Mouse (Mus musculus) megakaryocyte, embryonic 14.5 days (primary cell): ENCODE data around the gene Eea1.

Experiments used
- FLI1 ChIP-seq: IDR thresholded peaks from 2 replicates; pipeline ENCODE4 v1.6.1; 2012; ENCODE audit warnings: low read length, inconsistent platforms, mixed read lengths
- GATA1 ChIP-seq: IDR thresholded peaks from 3 replicates; pipeline ENCODE4 v1.6.1; 2012; ENCODE audit warnings: mixed read lengths, low read length, inconsistent platforms, borderline replicate concordance

DNA sequence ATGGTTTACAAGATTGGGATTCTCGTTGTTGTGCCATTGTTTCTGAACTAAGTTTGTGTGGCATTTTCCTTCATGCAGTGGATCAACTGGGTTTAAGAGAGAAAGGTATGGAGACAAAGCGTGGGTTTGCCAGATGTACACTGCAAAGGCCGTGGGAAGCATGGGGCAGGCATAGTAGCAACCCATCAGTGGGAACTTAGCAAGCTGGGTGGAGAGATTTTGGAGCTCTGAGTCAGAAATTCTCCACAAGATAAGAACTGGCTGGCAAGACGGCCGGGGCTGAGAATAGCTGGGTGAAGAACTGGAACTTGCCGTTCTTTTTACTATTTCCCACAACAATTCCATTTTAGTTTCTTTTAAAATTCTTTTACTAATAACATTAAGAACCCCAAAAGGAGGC is 35.8 kb upstream of the Eea1 start:
- TF ChIP-seq GATA1 (no peak), FLI1 (no peak)
